Mouse (Mus musculus): ENCODE results near the gene Rpl27.
"Not testable (repeated sequence)": the region's sequence is repeated elsewhere in the genome, so short reads cannot be mapped to it uniquely, and the experiment has no call there.

The Rpl27 gene

DNA sequence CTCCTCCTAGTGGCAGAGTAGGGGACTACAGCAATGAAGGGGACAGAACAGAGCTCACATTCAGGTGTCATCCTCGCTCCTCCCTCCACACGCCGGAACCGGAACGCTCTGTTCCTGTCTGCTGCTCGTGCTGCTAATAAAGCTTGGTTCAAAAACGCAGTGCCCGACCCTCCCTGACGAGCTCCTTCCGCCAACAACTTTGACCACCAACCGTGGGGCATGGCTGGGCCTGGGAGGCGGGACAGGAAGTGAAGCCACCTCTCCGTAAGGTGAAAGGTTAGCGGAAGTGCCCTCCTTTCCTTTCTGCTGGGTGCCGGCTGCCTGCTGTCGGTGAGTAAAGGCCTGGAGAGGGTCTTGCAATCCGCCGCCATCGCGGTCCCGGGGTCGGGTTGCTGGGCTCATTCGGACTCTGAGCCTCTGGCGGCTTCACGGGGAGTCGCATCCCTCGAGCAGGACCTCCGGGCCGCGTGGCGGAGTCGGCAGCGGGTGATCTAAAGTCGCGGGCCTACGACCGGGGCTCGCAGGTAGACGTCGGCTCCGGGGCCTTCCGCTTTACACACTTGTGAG, at the start of gene Rpl27:
TSS of gene Rpl27 (plus strand) at position 172 of the 567 bp plus-strand sequence.
- in situ Hi-C loops (cut with MseI, MboI) = no loop called here

GRCm38 (mm10) chr11:101395110-101395509, 47.0 kb upstream of the Rpl27 start:
- in situ Hi-C loops (cut with MseI, MboI) = loop anchor here in 1 of 2 experiments (5.0 kb wide), 1 partner anchor 73 kb away; no protein-coding TSS in a partner anchor

- in situ Hi-C loops (cut with MseI, MboI) = no loop called here
Observed at GRCm38 (mm10) chr11:101415306-101415705, 26.8 kb upstream of the Rpl27 start.

DNA sequence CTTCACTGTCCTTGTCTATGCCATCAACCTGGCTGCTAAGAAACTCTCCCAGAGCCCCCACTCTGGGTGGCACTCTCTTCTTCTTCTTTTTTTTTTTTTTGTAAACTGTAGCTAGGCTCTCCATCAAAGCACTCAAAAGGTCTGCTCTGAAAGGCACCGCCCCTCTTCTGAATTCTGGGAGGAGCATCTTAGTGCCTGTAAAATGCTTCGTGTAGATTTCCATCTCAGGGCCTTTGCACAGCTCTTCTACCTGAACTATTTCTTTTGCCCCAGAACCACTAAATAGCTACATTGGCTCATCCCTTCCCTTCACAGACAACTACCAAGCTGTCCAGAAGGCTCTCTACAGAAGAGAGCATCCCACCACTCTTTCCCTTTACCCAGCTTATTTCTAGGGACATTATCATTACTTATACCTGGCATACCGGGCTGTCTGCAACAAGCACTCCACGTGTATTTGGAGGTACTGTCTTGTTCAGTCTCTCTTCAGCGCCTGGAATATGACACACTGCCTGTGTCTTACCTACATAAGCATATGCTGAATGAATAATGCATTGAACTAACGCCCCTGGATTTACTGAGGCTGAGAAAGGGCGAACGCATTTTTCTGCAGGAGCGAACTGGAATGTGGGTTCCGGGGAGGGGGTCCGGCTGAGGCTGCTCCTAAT, 25.5 kb upstream of the Rpl27 start:
- in situ Hi-C loops (cut with MseI, MboI) = no loop called here

DNA sequence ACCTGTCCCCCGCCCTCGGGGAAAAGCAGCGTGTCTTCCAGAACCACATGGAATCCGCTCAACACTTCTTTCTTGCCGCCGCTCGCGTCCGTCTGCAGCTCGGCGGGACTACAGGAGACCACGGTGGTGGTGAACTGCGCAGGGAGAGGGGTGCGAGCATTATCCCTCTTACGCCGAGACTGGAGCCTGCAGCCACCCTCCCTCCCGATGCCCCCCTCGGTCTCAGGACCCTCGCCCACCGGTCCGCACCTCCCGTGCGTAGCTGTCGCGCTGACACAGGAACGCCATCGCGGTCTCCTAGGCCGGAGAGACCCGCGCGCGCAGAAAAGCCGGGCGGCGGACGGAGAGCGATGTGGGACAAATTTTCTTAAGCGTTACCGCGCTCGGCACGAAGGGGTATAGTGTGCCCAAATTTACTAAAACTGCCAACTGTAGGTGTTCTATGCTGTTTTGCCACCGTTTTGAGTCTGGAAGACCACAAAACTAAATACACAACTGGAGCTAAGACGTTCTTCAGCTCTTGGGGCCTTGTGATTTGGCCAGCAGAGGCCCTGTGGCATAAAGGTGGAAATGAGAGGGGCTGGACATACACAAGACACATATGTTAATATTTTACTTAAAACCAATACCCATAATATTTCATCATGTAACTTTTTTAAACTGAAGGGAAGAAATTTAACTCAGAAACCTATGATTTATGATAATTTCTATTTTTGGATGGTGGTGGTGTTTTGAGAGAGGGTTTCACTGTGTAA, 24.8 kb upstream of the Rpl27 start, which contains the start of gene Aarsd1:
TSS of gene Aarsd1 (minus strand) at position 515 of the 755 bp plus-strand sequence.
- in situ Hi-C loops (cut with MseI, MboI) = no loop called here

DNA sequence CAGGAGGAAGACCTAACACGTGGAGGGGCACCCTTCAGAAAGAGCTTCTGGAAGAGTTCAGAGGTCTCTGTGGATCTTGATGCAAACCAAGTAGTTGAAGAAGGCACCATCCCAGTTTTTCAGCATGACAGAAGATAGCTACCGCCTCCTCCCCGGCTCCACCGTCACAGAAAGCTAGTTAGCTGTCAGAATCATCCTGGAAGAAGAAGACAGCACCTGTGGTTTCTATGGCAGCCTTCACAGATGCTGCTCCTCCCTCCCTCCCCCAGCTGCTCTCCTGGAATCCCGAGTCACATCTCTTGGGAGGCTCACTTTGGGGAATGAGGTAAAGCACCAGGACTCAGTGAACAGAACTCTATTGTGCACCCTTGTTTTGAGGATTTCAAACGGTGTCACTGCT, 23.1 kb upstream of the Rpl27 start:
- in situ Hi-C loops (cut with MseI, MboI) = no loop called here

GRCm38 (mm10) chr11:101419610-101420009, 22.5 kb upstream of the Rpl27 start:
- in situ Hi-C loops (cut with MseI, MboI) = no loop called here

DNA sequence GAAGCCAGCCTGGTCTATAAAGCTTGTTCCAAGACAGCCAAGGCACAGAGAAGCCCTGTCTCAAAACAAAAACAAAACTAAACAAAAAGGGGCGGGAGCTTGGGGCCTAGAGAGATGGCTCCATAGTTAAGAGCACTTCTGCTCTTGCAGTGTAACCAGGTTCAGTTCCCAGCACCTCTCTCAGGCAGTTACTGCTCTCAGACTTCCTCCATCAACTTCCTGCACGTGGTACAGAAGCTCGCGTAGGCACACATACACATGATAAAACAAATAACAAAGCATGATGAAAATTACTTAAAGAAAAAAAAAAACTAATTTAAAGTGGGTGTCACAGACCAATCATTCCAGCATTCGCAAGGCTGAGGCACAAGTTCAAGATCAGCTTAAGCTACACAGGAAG, 21.9 kb upstream of the Rpl27 start:
- in situ Hi-C loops (cut with MseI, MboI) = no loop called here

DNA sequence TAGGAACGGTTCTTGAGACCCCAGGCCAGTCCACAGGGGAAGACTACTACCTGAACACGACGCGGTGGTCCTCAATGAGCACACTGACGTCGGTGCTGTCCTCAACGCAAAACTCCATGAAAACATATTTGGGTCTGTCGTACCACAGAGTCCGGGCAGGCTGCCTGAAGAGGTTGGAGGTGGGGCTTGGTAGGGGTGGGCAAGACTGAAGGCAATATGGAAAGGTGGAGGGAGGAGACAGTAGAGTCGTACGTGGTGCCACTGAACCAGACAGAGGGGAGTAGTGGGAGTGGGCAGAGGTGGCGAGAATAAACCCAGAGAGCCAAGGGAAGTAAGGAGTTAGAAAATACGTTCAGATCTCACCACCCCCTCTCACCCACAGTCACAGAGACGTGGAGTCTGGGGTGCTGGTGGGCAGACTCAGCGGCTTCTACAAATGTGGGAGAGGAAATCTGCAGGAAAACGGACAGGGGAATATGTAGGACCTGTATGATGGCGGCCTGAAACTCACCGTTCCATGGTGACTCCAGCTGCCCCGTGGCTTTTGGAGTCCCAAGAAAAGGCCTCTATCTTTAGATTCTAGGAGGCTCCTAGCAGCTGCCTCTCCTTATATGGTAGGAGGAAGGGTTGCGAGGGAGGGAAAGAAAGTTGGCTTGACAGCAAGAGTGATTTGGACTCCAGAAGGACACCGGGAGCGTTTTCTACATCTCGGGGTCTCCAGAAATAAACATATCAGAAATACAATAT, 17.8 kb upstream of the Rpl27 start, which contains the start of gene Gm27029:
TSS of gene Gm27029 (minus strand) at position 692 of the 747 bp plus-strand sequence.
- in situ Hi-C loops (cut with MseI, MboI) = no loop called here

DNA sequence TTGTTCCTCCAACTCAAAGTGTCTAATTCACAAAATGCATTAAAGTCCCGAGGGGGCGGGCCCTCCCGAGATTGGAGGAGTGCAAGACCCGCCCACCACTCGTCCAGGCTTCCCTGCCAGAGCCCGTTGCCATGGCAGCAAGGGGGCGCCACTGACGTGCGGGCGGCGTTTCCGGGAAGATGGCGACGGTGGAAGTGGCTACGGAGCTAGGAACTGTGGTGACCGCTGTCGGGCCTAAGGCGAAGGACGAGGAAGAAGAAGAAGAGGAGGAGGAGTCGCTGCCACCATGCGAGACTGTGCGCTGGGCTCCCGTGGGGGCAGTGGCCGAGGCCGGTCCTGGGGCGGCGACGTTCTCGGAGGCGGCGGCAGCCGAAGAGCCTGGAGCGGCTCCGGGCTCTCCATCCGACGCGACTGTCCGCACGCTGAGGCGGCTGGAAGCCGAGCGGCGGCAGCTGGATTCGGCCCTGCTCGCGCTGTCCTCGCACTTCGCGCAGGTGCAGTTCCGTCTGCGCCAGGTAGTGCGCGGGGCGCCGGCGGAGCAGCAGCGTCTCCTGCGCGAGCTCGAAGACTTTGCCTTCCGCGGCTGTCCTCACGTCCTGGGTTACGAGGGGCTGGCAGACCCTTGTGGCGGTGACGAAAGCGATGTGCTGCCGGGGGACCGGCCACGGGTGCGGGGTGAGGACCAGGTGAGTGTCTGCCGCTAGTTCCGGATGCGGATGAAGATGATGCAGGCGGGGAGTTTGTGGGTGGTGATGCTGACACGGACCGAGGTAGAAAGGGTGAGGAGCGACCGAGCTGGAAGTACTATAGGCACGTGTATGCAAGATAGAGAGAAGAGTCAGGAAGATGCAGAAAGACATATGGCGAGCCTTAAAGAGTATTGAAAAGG, 16.9 kb upstream of the Rpl27 start, which contains the start of the genes Rundc1 and Ptges3l:
TSS of gene Rundc1 (plus strand) at position 161 of the 889 bp plus-strand sequence.
TSS of gene Ptges3l (minus strand) at position 409 of the 889 bp plus-strand sequence.
- in situ Hi-C loops (cut with MseI, MboI) = no loop called here

DNA sequence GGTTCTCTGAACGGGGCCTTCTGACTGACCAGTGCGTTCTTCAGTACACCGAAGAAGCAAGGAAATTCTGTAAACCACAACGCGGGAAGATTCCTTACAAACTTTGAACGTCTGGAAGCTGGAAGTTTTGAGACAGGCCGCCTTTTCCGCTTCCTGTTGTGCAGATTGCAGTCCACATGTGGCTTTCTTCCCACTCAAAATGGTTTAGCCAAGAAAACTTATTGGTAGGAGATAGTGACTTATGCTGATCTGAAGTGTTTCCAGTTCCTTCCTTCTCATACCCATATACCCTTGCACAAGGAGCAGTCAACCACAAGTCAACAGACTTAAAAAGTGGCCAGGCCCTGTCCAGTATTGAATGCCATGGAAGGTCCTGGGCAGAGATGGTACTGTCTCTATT, 15.9 kb upstream of the Rpl27 start:
- in situ Hi-C loops (cut with MseI, MboI) = no loop called here

DNA sequence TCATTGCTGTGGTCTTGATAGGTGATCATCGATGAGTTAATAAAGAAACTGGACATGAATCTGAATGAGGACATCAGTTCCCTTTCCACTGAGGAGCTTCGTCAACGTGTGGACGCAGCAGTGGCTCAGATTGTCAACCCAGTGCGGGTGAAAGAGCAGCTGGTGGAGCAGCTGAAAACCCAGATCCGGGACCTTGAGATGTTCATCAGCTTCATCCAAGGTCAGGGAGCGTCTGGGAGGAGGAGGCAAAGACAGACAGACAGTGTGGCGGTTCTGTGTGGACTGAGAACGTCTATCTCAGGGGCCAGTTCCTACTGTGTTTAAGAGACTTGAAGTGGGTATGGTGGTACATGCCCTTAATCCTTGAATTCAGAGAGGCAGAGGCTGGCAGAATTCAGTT, 10.8 kb upstream of the Rpl27 start:
- in situ Hi-C loops (cut with MseI, MboI) = no loop called here

- in situ Hi-C loops (cut with MseI, MboI) = no loop called here
Observed at GRCm38 (mm10) chr11:101433396-101433795, 8.7 kb upstream of the Rpl27 start.

DNA sequence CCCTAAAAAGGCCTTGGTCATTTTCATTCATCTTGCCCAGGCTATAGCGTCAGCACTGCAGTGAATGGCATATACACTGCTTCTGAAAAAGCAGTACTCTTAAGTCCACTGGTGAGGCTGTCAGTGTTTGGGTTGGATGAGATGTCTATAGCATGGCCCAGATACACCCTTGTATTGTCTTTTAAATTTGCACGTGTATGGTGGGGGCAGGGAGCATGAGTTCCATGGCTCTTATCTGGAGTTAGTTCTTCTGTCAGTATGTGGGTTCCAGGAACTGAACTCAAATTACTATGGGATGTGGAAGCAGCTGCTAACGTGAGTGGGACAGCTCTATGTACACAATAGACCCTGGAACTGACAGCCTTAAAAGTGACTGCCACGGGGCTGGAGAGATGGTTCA, 6.3 kb upstream of the Rpl27 start:
- in situ Hi-C loops (cut with MseI, MboI) = no loop called here

- in situ Hi-C loops (cut with MseI, MboI) = no loop called here
Observed at GRCm38 (mm10) chr11:101436916-101437315, 5.2 kb upstream of the Rpl27 start.

DNA sequence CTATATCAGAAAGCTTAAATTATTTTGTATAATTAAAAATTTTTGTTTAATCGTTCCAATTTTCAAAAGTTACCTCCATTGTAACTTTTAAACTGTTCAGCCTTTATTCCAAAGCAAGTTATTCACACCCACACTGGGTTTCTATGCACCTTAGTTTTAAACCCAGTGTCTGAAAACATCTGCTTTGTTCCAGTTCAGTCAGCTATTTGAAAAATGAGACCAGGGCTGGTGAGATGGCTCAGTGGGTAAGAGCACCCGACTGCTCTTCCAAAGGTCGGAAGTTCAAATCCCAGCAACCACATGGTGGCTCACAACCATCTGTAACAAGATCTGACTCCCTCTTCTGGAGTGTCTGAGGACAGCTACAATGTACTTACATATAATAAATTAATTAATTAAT, 4.1 kb upstream of the Rpl27 start:
- in situ Hi-C loops (cut with MseI, MboI) = not testable (repeated sequence)

DNA sequence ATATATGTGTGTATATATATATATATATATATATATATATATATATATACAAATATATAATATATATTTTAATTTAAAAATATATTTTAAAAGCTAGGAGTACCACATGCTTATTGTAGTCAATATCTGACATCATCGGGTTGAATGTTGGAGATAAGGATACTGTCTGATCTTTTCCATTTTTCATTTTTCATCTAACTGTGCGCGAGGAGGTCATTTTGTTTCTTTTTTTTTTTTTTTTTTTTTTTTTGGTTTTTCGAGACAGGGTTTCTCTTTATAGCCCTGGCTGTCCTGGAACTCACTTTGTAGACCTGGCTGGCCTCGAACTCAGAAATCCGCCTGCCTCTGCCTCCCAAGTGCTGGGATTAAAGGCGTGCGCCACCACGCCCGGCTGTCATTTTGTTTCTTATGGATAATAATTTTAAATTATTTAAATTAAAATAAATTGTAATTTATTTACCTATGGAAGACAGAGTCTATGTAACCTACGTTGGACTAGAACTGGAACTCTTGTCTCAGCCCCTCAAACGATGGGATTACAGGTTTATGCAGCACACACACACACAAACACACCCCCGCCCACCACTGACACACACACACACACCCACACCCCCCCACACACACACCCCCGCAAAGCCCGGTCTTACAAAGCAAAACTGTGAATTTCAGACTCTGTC, 510 bp upstream of the Rpl27 start:
- in situ Hi-C loops (cut with MseI, MboI) = not testable (repeated sequence)

DNA sequence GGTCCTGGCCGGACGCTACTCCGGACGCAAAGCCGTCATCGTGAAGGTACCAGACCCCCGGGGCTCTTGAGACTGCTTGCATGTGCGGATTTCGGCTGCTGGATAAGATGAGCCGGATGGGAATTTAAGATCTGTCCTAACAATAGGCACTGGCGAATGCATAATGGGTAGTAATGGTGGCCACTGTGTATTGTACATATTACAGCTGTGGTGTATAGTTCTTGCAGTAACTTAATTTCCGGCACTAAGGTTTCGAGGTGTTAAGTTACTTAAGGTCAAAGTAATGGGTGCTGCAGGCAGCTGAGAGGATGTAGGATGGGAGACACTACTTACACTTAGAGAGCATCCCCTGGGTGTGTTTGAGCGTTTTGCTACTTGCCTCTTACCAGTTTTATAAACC, 662 bp downstream of the Rpl27 start:
- in situ Hi-C loops (cut with MseI, MboI) = no loop called here

- in situ Hi-C loops (cut with MseI, MboI) = no loop called here
Observed at GRCm38 (mm10) chr11:101446319-101446718, 4.2 kb downstream of the Rpl27 start.

- in situ Hi-C loops (cut with MseI, MboI) = not testable (repeated sequence)
Observed at GRCm38 (mm10) chr11:101446860-101447259, 4.8 kb downstream of the Rpl27 start.

All from mouse trophoblast stem cell (cell line).